Mouse (Mus musculus): ENCODE results near the gene Pacrg.

The Pacrg gene

DNA sequence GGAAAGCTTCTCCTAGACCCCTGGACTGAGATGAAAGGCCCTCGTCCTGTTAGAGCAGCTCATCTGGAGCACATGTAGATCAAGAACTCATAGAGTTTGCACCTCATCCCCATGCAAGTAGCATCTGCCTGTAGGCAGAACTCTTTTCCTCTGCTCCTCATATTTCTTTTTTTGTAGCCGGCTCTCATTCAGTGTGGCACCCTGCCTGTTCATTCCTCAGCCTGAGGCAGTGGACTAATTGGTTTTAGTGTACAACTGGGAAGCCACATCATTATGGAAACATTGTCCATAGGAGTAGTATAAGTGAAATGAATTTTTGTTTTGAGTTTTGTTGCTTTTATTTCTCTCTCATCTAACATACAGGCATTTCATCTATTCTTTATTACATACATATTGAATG is 212.6 kb downstream of the Pacrg start:
- in situ Hi-C loops (cut with MboI; ENCODE audit: low sequenced_read_pairs) = no loop called here

GRCm38 (mm10) chr17:10626299-10627095 is 213.6 kb downstream of the Pacrg start:
- in situ Hi-C loops (cut with MboI; ENCODE audit: low sequenced_read_pairs) = no loop called here

GRCm38 (mm10) chr17:10624699-10625424 is 215.2 kb downstream of the Pacrg start:
- in situ Hi-C loops (cut with MboI; ENCODE audit: low sequenced_read_pairs) = no loop called here

GRCm38 (mm10) chr17:10620621-10621020 is 219.5 kb downstream of the Pacrg start:
- in situ Hi-C loops (cut with MboI; ENCODE audit: low sequenced_read_pairs) = no loop called here

GRCm38 (mm10) chr17:10619881-10620280 is 220.2 kb downstream of the Pacrg start:
- in situ Hi-C loops (cut with MboI; ENCODE audit: low sequenced_read_pairs) = no loop called here

GRCm38 (mm10) chr17:10617656-10618055 is 222.5 kb downstream of the Pacrg start:
- in situ Hi-C loops (cut with MboI; ENCODE audit: low sequenced_read_pairs) = no loop called here

DNA sequence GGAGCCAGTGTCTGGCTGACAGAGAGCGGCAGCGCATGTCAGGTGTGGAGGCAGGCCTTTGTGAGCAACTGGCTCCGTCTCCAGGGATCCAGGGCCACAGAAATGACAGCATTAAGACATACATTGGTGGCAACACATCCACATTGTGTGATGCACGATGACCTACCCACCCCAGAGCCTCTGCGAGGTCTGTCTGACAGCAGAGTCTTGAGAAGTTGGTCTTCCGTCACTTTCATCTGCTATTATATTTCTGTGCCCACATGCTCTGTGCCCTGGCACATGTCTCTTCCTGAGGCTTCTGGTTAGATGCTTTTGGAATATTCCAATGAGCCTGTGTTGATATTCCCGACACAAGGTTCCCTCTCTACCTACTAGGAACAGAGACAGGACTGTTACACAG is 224.5 kb downstream of the Pacrg start:
- in situ Hi-C loops (cut with MboI; ENCODE audit: low sequenced_read_pairs) = no loop called here

- in situ Hi-C loops (cut with MboI; ENCODE audit: low sequenced_read_pairs) = no loop called here
Observed at GRCm38 (mm10) chr17:10614696-10615095, 225.4 kb downstream of the Pacrg start.

DNA sequence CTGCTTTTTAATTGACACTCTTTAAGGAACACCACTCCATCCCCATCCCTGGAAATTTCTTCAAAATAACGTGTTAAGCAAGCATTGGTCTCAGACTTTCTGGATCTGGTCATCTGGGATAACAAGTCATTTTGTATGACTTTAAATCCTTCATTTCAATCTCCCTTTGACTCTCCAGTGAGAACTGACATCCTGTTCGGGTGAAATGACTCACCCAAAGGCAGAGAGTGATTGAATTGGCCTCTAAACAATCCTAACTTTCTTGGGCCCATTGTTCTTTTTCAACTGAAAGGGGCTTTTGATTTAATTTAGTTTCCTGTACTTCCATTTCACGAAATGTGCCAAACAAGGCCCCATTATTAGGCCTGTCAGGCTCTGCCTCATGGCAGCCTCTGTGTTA is 228.5 kb downstream of the Pacrg start:
- in situ Hi-C loops (cut with MboI; ENCODE audit: low sequenced_read_pairs) = no loop called here

DNA sequence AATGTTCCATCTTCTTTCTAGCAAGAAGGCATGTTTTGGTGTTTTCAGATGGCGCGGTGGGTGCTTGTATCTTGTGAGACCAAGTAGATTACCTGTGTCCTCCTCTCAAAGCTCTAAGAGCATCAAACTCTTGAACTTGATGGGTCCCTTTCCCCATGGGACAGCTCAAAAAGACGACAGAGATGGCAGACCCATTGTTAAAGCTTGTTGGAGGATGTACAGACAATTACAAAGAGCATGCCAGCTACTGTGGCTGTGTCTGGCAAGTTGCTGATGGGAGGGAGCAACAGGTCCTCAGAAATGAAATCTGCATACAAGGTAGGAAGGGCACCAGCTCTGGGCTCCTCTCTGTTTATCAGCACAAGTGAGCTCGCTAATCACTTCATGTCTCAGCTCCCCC is 232.0 kb downstream of the Pacrg start:
- in situ Hi-C loops (cut with MboI; ENCODE audit: low sequenced_read_pairs) = no loop called here

GRCm38 (mm10) chr17:10606090-10606489 is 234.0 kb downstream of the Pacrg start:
- in situ Hi-C loops (cut with MboI; ENCODE audit: low sequenced_read_pairs) = no loop called here

GRCm38 (mm10) chr17:10597741-10598140 is 242.4 kb downstream of the Pacrg start:
- in situ Hi-C loops (cut with MboI; ENCODE audit: low sequenced_read_pairs) = no loop called here

DNA sequence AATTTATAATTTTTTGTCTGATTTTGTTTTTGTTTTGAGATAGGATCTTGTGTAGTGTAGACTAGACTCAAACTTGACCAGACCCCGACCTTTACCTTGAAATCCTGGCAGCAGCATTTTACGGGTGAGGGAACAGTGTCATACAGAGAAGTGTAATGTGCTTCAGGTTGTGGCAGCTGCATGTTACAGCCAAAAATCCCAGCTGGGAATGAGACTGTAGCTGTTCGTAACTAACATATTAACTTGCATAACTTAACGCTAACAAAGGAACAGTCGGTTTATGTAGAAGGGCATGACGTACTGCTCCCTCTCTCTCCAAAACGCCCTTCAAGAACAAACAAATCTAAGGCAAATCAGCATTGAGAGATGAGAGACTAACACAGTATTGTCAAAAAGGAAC is 250.5 kb downstream of the Pacrg start:
- in situ Hi-C loops (cut with MboI; ENCODE audit: low sequenced_read_pairs) = no loop called here

- in situ Hi-C loops (cut with MboI; ENCODE audit: low sequenced_read_pairs) = no loop called here
Observed at GRCm38 (mm10) chr17:10588922-10589400, 251.2 kb downstream of the Pacrg start.

DNA sequence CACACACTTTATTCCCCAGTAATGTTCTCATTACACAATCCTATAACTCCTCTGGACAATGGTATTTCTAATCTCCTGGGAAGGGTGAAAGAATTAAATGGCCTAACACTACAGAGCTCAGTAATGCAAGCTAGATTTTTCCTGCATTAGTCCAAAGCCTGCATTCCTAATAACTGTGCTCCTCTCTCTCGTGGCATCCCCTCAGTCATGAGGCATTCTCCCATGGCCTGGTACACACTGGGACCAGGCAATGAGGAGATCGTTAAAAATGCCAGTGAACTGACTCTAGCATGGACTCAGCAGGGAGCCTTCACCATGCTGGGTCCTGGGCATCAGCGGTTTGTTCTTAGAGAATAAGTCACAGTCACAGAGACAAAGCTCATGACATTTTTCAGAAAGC is 256.8 kb downstream of the Pacrg start:
- in situ Hi-C loops (cut with MboI; ENCODE audit: low sequenced_read_pairs) = no loop called here

DNA sequence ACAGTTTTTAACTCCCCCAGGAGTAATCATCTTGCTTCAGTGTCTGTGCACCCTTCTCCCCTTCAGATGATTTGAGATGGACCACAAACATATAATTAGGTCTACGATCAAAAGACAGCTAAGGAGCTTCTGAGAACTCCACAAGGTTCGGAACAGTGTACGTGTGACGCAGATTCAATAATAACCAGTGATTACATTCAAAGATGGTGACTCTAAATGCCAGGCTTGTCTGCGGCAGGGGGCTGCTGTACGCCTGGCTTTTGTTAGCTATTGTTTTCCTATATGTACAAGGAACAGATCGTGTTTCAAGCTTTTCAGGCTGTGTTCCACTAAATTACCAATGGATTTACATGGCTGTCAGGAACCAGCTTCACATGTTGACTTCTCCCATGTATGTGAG is 264.8 kb downstream of the Pacrg start:
- in situ Hi-C loops (cut with MboI; ENCODE audit: low sequenced_read_pairs) = no loop called here

GRCm38 (mm10) chr17:10572436-10572835 is 267.7 kb downstream of the Pacrg start:
- in situ Hi-C loops (cut with MboI; ENCODE audit: low sequenced_read_pairs) = no loop called here

DNA sequence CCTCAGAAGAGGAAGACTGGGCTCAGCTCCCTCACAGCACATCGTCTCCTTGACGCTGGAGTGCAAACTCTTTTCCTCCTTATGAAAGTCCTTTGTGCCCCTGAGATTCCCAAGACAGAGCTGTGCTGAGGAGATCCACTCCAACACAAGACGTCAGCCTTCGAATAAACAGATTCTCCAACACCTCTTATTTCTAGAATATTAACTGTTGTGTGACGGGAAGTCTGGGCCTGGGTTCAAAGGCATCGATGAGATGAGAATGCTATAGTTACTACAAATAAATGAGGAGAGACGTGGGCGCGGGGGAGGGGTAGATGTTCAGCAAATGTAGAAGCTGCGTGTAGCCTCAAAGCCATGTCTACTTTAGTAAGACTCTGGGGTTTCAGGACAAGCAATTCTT is 270.8 kb downstream of the Pacrg start:
- in situ Hi-C loops (cut with MboI; ENCODE audit: low sequenced_read_pairs) = no loop called here

DNA sequence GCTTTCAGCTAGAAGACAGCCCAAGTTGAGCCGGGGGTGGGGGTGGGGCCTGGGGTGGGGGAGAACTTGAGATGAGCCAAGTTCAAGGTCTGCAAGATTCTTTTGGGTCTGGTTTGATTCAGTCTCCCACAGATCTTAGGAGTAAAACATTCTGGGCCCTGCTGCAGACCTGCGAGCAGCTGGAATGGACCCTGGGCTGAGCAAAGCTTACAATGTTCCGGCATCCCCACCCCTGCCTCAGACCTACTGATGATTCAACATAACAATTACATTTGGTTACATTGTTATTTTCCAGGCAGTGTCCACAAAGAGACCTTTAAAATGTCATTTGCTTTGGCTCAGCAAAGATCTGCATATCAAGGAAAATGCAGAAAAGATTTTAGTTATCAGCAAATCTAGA is 272.7 kb downstream of the Pacrg start:
- in situ Hi-C loops (cut with MboI; ENCODE audit: low sequenced_read_pairs) = no loop called here

DNA sequence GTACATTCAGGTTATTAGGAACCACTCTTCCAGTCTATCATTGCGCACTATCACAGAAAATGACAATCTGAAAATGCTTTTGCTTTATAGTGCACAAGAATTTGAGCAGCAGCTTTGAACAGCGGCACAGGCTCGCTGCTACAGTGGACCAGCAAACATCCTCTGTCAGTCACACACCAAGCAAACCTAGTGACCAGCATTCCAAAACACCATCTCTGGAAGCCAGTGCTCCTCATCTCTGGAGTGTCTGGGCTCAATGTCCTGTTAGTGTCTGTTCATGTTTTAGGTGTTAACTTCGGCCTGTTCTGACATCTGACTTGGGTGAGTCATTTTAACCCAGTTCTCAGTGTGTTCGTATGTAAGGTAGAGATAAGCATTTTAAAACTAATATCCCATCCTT is 275.9 kb downstream of the Pacrg start:
- in situ Hi-C loops (cut with MboI; ENCODE audit: low sequenced_read_pairs) = no loop called here

GRCm38 (mm10) chr17:10562871-10563270 is 277.2 kb downstream of the Pacrg start:
- in situ Hi-C loops (cut with MboI; ENCODE audit: low sequenced_read_pairs) = no loop called here

GRCm38 (mm10) chr17:10560053-10560452 is 280.1 kb downstream of the Pacrg start:
- in situ Hi-C loops (cut with MboI; ENCODE audit: low sequenced_read_pairs) = no loop called here
